Mouse (Mus musculus) urinary bladder, postnatal 14 days (tissue): ENCODE measurements around the gene Serpina3c.
"Not testable (repeated sequence)": the region's sequence is repeated elsewhere in the genome, so short reads cannot be mapped to it uniquely, and the experiment has no call there.

Experiments
- DNase-seq: peaks from one replicate; pipeline ENCODE4 v3.0.0; 2021; ENCODE audit warnings: low spot score

Serpina3c gene

GRCm38 (mm10) chr12:104112333-104112732 lies 41.3 kb downstream of the Serpina3c start, which contains the start of gene Serpina3a:
Gene Serpina3a, plus strand, starts transcription at chr12:104112724.
- DNase-seq, result not testable (repeated sequence)

- DNase-seq, result no peak
Measured at GRCm38 (mm10) chr12:104108507-104108906, 45.2 kb downstream of the Serpina3c start.

GRCm38 (mm10) chr12:104106919-104107318 lies 46.8 kb downstream of the Serpina3c start:
- DNase-seq, result no peak

GRCm38 (mm10) chr12:104105847-104106246 lies 47.8 kb downstream of the Serpina3c start:
- DNase-seq, result no peak

DNA sequence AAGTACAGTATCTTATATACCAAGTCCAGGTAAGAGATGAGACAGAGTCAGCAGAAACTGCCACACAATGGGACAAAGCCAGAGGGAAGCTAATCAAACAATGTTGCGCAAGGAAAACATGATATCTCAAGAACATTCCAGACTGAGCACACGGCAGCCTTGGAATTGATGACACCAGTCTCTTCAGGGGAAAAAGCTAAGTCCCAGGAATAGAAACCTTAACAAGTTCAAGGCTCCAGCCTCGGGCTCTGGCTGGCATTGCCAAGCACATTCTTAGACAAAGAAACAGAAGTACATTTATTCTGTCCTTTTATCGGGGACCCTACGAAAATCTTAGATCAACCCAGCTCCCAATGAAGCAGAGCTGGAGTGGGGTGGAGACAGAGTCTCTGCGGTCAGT lies 52.9 kb downstream of the Serpina3c start, which contains the start of gene Serpina5:
TSS of gene Serpina5 (plus strand) at position 346 of the 400 bp plus-strand sequence.
- no peak for DNase-seq
